Mouse (Mus musculus) embryonic facial prominence, embryonic 14.5 days (tissue): ENCODE results near the gene Vwa8. TPM values are rescaled to one million over a fixed set of nuclear protein-coding genes. Genes with fewer than 3 reads are reported as not detected.

Experiments used
- ATAC-seq: fragments of 200-750 bp; cut with Nextera tagmentation; 2 replicates; pipeline ENCODE4 v1.8.0; 2017; ENCODE audit warnings: low read depth, moderate number of reproducible peaks, moderate TSS enrichment
- DNase-seq: peaks from one replicate; pipeline ENCODE4 v3.0.0-alpha.2; 2015; ENCODE audit warnings: low spot score
- H3K27ac ChIP-seq: fragments of 300-500 bp; sonication (generic); replicated peaks from 2 replicates; pipeline ENCODE4 v1.5.1; 2014; ENCODE audit warnings: low read depth, mild to moderate bottlenecking, low read length, moderate library complexity
- H3K27me3 ChIP-seq: fragments of 300-500 bp; sonication (generic); replicated peaks from 2 replicates; pipeline ENCODE4 v1.6.1; 2014; ENCODE audit warnings: low read length; ENCODE audit not compliant: control insufficient read depth, insufficient read depth
- H3K36me3 ChIP-seq: fragments of 300-500 bp; sonication (generic); 2 replicates; pipeline ENCODE4 v1.6.1; 2014; ENCODE audit warnings: low read length, mixed read lengths; ENCODE audit not compliant: control insufficient read depth, insufficient read depth
- H3K4me1 ChIP-seq: fragments of 300-500 bp; sonication (generic); 2 replicates; pipeline ENCODE4 v1.6.1; 2014; ENCODE audit warnings: antibody characterized with exemption, low read length; ENCODE audit not compliant: control insufficient read depth, insufficient read depth
- H3K4me2 ChIP-seq: fragments of 300-500 bp; sonication (generic); 2 replicates; pipeline ENCODE4 v1.6.1; 2014; ENCODE audit warnings: low read depth, mild to moderate bottlenecking, low read length, moderate library complexity, mixed read lengths
- H3K4me3 ChIP-seq: fragments of 300-500 bp; sonication (generic); 2 replicates; pipeline ENCODE4 v1.5.1; 2014; ENCODE audit warnings: low read depth, mild to moderate bottlenecking, low read length
- H3K9ac ChIP-seq: fragments of 300-500 bp; sonication (generic); 2 replicates; pipeline ENCODE4 v1.6.1; 2014; ENCODE audit warnings: low read depth, mild to moderate bottlenecking, low read length, moderate library complexity, mixed read lengths
- H3K9me3 ChIP-seq: fragments of 300-500 bp; sonication (generic); 2 replicates; pipeline ENCODE4 v1.6.1; 2016; ENCODE audit warnings: low read length; ENCODE audit not compliant: control insufficient read depth
- WGBS: fragments of 180-500 bp; shearing (Covaris S2); extraction: QIAGEN DNeasy Blood & Tissue Kit; methylation state at CpG from one replicate; pipeline ENCODE4 v1.1.7; 2014; 5-methylcytosine and 5-hydroxymethylcytosine counted together
- polyA plus RNA-seq: library from polyadenylated mRNA; unstranded; fragments of >200 nt; fragmentation: Nextera tagmentation; extraction: Ambion mirVana; gene quantifications from 2 replicates; pipeline ENCODE4 v1.2.1, GENCODE M21; 2014

Vwa8 gene
- polyA plus RNA-seq, result 11.7 and 13.1 TPM in 2 replicates

- peak within 1 kb of the TSS; percentile 66 for H3K4me2 ChIP-seq
- H3K36me3 ChIP-seq, result no peaks in the 10 kb centered on the region
- H3K27ac ChIP-seq, result peak within 1 kb of the TSS; percentile 83
- H3K9ac ChIP-seq, result peak within 1 kb of the TSS; percentile 87
- peak within 1 kb of the TSS; percentile 85 for H3K4me3 ChIP-seq
- WGBS, result 2% methylated on average over 40 of the region's 61 CpGs
- H3K9me3 ChIP-seq, result no peaks in the 10 kb centered on the region
- DNase-seq (peak; percentile 79), ATAC-seq (peak; percentile 94)
- H3K27me3 ChIP-seq, result no peaks in the 10 kb centered on the region
- H3K4me1 ChIP-seq, result peaks cover 9% of the 10 kb centered on the region; the same call in 1 of the 2 replicates
These were observed at the start of gene Vwa8 for GRCm38 (mm10) chr14:78848941-78849911. Gene Vwa8 (plus strand): TSS chr14:78849052.

GRCm38 (mm10) chr14:78802378-78802777 lies 46.5 kb upstream of the Vwa8 start:
- no peak overlapping the region for H3K27ac ChIP-seq
- no peak for DNase-seq
- no peak overlapping the region for H3K4me3 ChIP-seq
- H3K36me3 ChIP-seq, result no peaks in the 10 kb centered on the region
- no peaks in the 10 kb centered on the region for H3K27me3 ChIP-seq
- H3K4me2 ChIP-seq, result no peak overlapping the region
- H3K4me1 ChIP-seq, result no peaks in the 10 kb centered on the region
- H3K9me3 ChIP-seq, result no peaks in the 10 kb centered on the region
- no peak overlapping the region for H3K9ac ChIP-seq
- ATAC-seq, result no peak
- 78% methylated on average over 2 of the region's 2 CpGs for WGBS

GRCm38 (mm10) chr14:78803924-78804323 lies 44.9 kb upstream of the Vwa8 start:
- DNase-seq (no peak), ATAC-seq (no peak)
- H3K4me2 ChIP-seq, result no peak overlapping the region
- no peaks in the 10 kb centered on the region for H3K4me1 ChIP-seq
- H3K27me3 ChIP-seq, result no peaks in the 10 kb centered on the region
- no peak overlapping the region for H3K9ac ChIP-seq
- H3K9me3 ChIP-seq, result no peaks in the 10 kb centered on the region
- no peak overlapping the region for H3K27ac ChIP-seq
- 72% methylated on average over 6 of the region's 6 CpGs for WGBS
- H3K4me3 ChIP-seq, result no peak overlapping the region
- no peaks in the 10 kb centered on the region for H3K36me3 ChIP-seq

- Histone ChIP-seq H3K9me3 (no peaks in the 10 kb centered on the region), H3K4me3 (no peak overlapping the region), H3K36me3 (no peaks in the 10 kb centered on the region), H3K9ac (no peak overlapping the region), H3K27ac (no peak overlapping the region), H3K4me2 (no peak overlapping the region), H3K4me1 (no peaks in the 10 kb centered on the region), H3K27me3 (no peaks in the 10 kb centered on the region)
- WGBS, result 91% methylated on average over 2 of the region's 2 CpGs
- DNase-seq (no peak), ATAC-seq (no peak)
These were observed 36.0 kb upstream of the Vwa8 start for GRCm38 (mm10) chr14:78812896-78813295.

GRCm38 (mm10) chr14:78816411-78816810 lies 32.4 kb upstream of the Vwa8 start:
- Histone ChIP-seq H3K4me3 (no peak overlapping the region), H3K4me2 (no peak overlapping the region), H3K4me1 (no peaks in the 10 kb centered on the region), H3K9ac (no peak overlapping the region), H3K36me3 (no peaks in the 10 kb centered on the region), H3K27ac (no peak overlapping the region), H3K27me3 (no peaks in the 10 kb centered on the region), H3K9me3 (no peaks in the 10 kb centered on the region)
- ATAC-seq (no peak), DNase-seq (no peak)
- 50% methylated on average over 1 of the region's 3 CpGs for WGBS

GRCm38 (mm10) chr14:78817651-78818050 lies 31.2 kb upstream of the Vwa8 start:
- no peak for ATAC-seq
- Histone ChIP-seq H3K27me3 (no peaks in the 10 kb centered on the region), H3K4me2 (no peak overlapping the region), H3K36me3 (no peaks in the 10 kb centered on the region), H3K9me3 (no peaks in the 10 kb centered on the region), H3K4me3 (no peak overlapping the region), H3K4me1 (no peaks in the 10 kb centered on the region), H3K9ac (no peak overlapping the region), H3K27ac (no peak overlapping the region)
- WGBS, result 89% methylated on average over 3 of the region's 3 CpGs
- no peak for DNase-seq

- no peaks in the 10 kb centered on the region for H3K27me3 ChIP-seq
- 81% methylated on average over 3 of the region's 3 CpGs for WGBS
- no peaks in the 10 kb centered on the region for H3K9me3 ChIP-seq
- no peak overlapping the region for H3K4me2 ChIP-seq
- H3K27ac ChIP-seq, result no peak overlapping the region
- ATAC-seq (no peak), DNase-seq (no peak)
- H3K4me1 ChIP-seq, result no peaks in the 10 kb centered on the region
- no peak overlapping the region for H3K9ac ChIP-seq
- no peak overlapping the region for H3K4me3 ChIP-seq
- H3K36me3 ChIP-seq, result no peaks in the 10 kb centered on the region
These were observed 30.4 kb upstream of the Vwa8 start for GRCm38 (mm10) chr14:78818406-78818805.

- Histone ChIP-seq H3K4me3 (no peak overlapping the region), H3K9me3 (no peaks in the 10 kb centered on the region), H3K4me2 (no peak overlapping the region), H3K9ac (no peak overlapping the region), H3K27me3 (no peaks in the 10 kb centered on the region), H3K36me3 (no peaks in the 10 kb centered on the region), H3K4me1 (no peaks in the 10 kb centered on the region), H3K27ac (no peak overlapping the region)
- peak; percentile 18 for DNase-seq
- ATAC-seq, result no peak
- 76% methylated on average over 4 of the region's 4 CpGs for WGBS
These were observed 24.8 kb upstream of the Vwa8 start for GRCm38 (mm10) chr14:78824013-78824412.

- Histone ChIP-seq H3K9me3 (no peaks in the 10 kb centered on the region), H3K27ac (no peak overlapping the region), H3K27me3 (no peaks in the 10 kb centered on the region), H3K4me3 (no peak overlapping the region), H3K36me3 (no peaks in the 10 kb centered on the region), H3K4me2 (no peak overlapping the region), H3K4me1 (no peaks in the 10 kb centered on the region), H3K9ac (no peak overlapping the region)
- ATAC-seq (no peak), DNase-seq (no peak)
- 44% methylated on average over 4 of the region's 4 CpGs for WGBS
These were observed 24.3 kb upstream of the Vwa8 start for GRCm38 (mm10) chr14:78824507-78824906.
